Mouse (Mus musculus) thymus, postnatal 10 days (tissue): ENCODE data around the gene AB124611.
"Not testable (repeated sequence)": the region's sequence is repeated elsewhere in the genome, so short reads cannot be mapped to it uniquely, and the experiment has no call there.

ENCODE experiments used
- DNase-seq, 2 experiments: peaks; one replicate each; pipeline ENCODE4 v3.0.0; 2021; ENCODE audit warnings: low spot score in 2 of 2

The AB124611 gene

GRCm38 (mm10) chr9:21525937-21526633, at the start of gene AB124611:
Gene AB124611, plus strand, starts transcription at chr9:21526176.
- peak; percentile 27 to 54 for DNase-seq

- DNase-seq: no peak
These were observed 48.3 kb upstream of the AB124611 start for GRCm38 (mm10) chr9:21477707-21478106.

GRCm38 (mm10) chr9:21484065-21484464, 41.9 kb upstream of the AB124611 start:
- no peak for DNase-seq

- not testable (repeated sequence) for DNase-seq
These were observed 37.7 kb upstream of the AB124611 start for GRCm38 (mm10) chr9:21488246-21488645.

GRCm38 (mm10) chr9:21490696-21491095, 35.3 kb upstream of the AB124611 start:
- DNase-seq: no peak

- DNase-seq: no peak
These were observed 32.1 kb upstream of the AB124611 start for GRCm38 (mm10) chr9:21493907-21494306.

- no peak for DNase-seq
These were observed 31.2 kb upstream of the AB124611 start for GRCm38 (mm10) chr9:21494726-21495125.

- DNase-seq: no peak
These were observed 29.5 kb upstream of the AB124611 start for GRCm38 (mm10) chr9:21496308-21497049.

GRCm38 (mm10) chr9:21497050-21497542, 28.9 kb upstream of the AB124611 start:
- DNase-seq: no peak

GRCm38 (mm10) chr9:21497664-21498063, 28.3 kb upstream of the AB124611 start:
- no peak for DNase-seq

- DNase-seq: no peak
These were observed 27.6 kb upstream of the AB124611 start for GRCm38 (mm10) chr9:21498284-21498902.

- no peak for DNase-seq
These were observed 22.6 kb upstream of the AB124611 start for GRCm38 (mm10) chr9:21503352-21503751.

GRCm38 (mm10) chr9:21505767-21506166, 20.2 kb upstream of the AB124611 start:
- DNase-seq: no peak

- no peak for DNase-seq
These were observed 18.1 kb upstream of the AB124611 start for GRCm38 (mm10) chr9:21507753-21508430.

GRCm38 (mm10) chr9:21508871-21509404, 17.0 kb upstream of the AB124611 start:
- no peak for DNase-seq

GRCm38 (mm10) chr9:21509772-21510688, 15.9 kb upstream of the AB124611 start, which contains the start of gene Tmed1:
Gene Tmed1, minus strand, starts transcription at chr9:21510252.
- peak; percentile 71 to 75 for DNase-seq

GRCm38 (mm10) chr9:21510689-21511015, 15.3 kb upstream of the AB124611 start:
- DNase-seq: no peak

GRCm38 (mm10) chr9:21511052-21511451, 14.9 kb upstream of the AB124611 start:
- DNase-seq: no peak

- no peak for DNase-seq
These were observed 12.5 kb upstream of the AB124611 start for GRCm38 (mm10) chr9:21513466-21513865.

GRCm38 (mm10) chr9:21517947-21518495, 8.0 kb upstream of the AB124611 start:
- DNase-seq: no peak
